Mouse (Mus musculus) brain, embryonic 14.5 days (tissue): Measurements from ENCODE around the gene Cfap61.

Experiments
- CTCF ChIP-seq: fragments of 200-500 bp; IDR thresholded peaks from 2 replicates; pipeline ENCODE4 v1.5.1; 2012; ENCODE audit warnings: inconsistent platforms, mild to moderate bottlenecking, moderate library complexity, borderline replicate concordance; ENCODE audit not compliant: insufficient read depth, insufficient read length; ENCODE audit errors: extremely low read depth
- POLR2A ChIP-seq: fragments of 200-500 bp; IDR thresholded peaks from 2 replicates; pipeline ENCODE4 v1.6.1; 2012; ENCODE audit warnings: mild to moderate bottlenecking, inconsistent platforms, borderline replicate concordance; ENCODE audit not compliant: poor library complexity, insufficient read depth, insufficient read length, severe bottlenecking; ENCODE audit errors: extremely low read depth

DNA sequence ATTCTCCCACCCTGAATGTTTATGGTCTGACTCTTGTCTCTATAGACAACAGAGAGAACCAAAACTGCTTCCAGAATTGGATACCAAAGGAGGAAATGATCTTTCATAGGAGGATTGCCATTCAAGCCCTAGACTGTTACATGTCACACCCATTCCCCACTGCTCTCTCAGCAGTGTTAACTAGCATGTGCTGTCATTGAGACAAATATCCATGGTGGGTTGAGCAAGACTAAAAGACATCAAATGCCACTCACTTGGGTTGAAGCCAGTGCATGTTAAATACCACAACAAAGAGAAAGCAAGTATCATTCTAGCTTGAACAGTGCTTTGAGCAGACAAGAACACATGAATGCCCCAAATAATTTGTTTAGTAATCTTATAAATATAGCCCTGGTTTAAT is 328.4 kb downstream of the Cfap61 start:
- TF ChIP-seq POLR2A (no peak), CTCF (no peak)
